Mouse (Mus musculus) MEL (cell line): ENCODE measurements around the gene Hlf. TPM values are rescaled to one million over a fixed set of nuclear protein-coding genes. Genes with fewer than 3 reads are reported as not detected.

Source experiments
- DNase-seq: peaks from one replicate; pipeline ENCODE4 v3.0.0; 2011; ENCODE audit warnings: low read depth, low spot score
- H3K27ac ChIP-seq: 2 replicates; pipeline ENCODE4 v1.5.1; 2012; ENCODE audit warnings: low read depth, mild to moderate bottlenecking, control low read depth, low read length, moderate library complexity; ENCODE audit not compliant: control insufficient read depth
- H3K27me3 ChIP-seq, 2 experiments: fragments of 150-350 bp in 1 of 2; sonication (generic) in 1 of 2; 2 replicates each; pipeline ENCODE4 v1.6.1; 2012; ENCODE audit warnings: low read length in 2 of 2, mild to moderate bottlenecking in 2 of 2, improper control_type of control experiment in 1 of 2, moderate library complexity in 1 of 2; ENCODE audit not compliant: insufficient read depth in 2 of 2, control insufficient read depth in 1 of 2
- H3K36me3 ChIP-seq, 2 experiments: 2 replicates each; pipeline ENCODE4 v1.6.1; 2012 to 2014; ENCODE audit warnings: low read length in 2 of 2, improper control_type of control experiment in 1 of 2, inconsistent platforms in 1 of 2, mild to moderate bottlenecking in 1 of 2; ENCODE audit not compliant: insufficient read depth in 2 of 2, control insufficient read depth in 1 of 2
- H3K4me1 ChIP-seq, 2 experiments: fragments of 150-350 bp in 1 of 2; sonication (generic) in 1 of 2; 2 replicates each; pipeline ENCODE4 v1.6.1; 2012; ENCODE audit warnings: low read length in 2 of 2, improper control_type of control experiment in 1 of 2, mild to moderate bottlenecking in 1 of 2; ENCODE audit not compliant: insufficient read depth in 2 of 2, control insufficient read depth in 1 of 2
- H3K4me3 ChIP-seq, 2 experiments: fragments of 150-350 bp in 1 of 2; sonication (generic) in 1 of 2; 2 replicates each; pipeline ENCODE4 v1.5.1; 2012; ENCODE audit warnings: low read depth in 2 of 2, low read length in 2 of 2, mild to moderate bottlenecking in 2 of 2, moderate library complexity in 2 of 2, control low read depth in 1 of 2, improper control_type of control experiment in 1 of 2; ENCODE audit not compliant: control insufficient read depth in 1 of 2, insufficient read depth in 1 of 2
- H3K79me2 ChIP-seq: 2 replicates; pipeline ENCODE4 v1.6.1; 2012; ENCODE audit warnings: mild to moderate bottlenecking, low read length, moderate library complexity; ENCODE audit not compliant: control insufficient read depth, poor library complexity, insufficient read depth
- H3K9ac ChIP-seq: 2 replicates; pipeline ENCODE4 v1.6.1; 2012; ENCODE audit warnings: low read depth, mild to moderate bottlenecking, control low read depth, low read length, moderate library complexity; ENCODE audit not compliant: control insufficient read depth, poor library complexity, severe bottlenecking
- H3K9me3 ChIP-seq: fragments of 150-350 bp; sonication (generic); replicated peaks from 2 replicates; pipeline ENCODE4 v1.6.1; 2012; ENCODE audit warnings: mild to moderate bottlenecking, low read length, improper control_type of control experiment, moderate library complexity; ENCODE audit not compliant: insufficient read depth
- CHD2 ChIP-seq: IDR thresholded peaks from 2 replicates; pipeline ENCODE4 v1.6.1; 2011; ENCODE audit warnings: low read length, improper control_type of control experiment
- CTCF ChIP-seq, 3 experiments: IDR thresholded peaks in 2 of 3; conservative IDR thresholded peaks in 1 of 3; 2 replicates each; pipeline ENCODE4 v1.5.1; 2011 to 2012; ENCODE audit warnings: low read length in 3 of 3, low read depth in 2 of 3, mild to moderate bottlenecking in 2 of 3, improper control_type of control experiment in 1 of 3, inconsistent platforms in 1 of 3, mixed read lengths in 1 of 3, moderate library complexity in 1 of 3; ENCODE audit not compliant: control insufficient read depth in 1 of 3, insufficient read depth in 1 of 3, poor library complexity in 1 of 3, severe bottlenecking in 1 of 3
- E2F4 ChIP-seq: IDR thresholded peaks from 2 replicates; pipeline ENCODE4 v1.6.1; 2011; ENCODE audit warnings: low read depth, low read length, improper control_type of control experiment, borderline replicate concordance
- EP300 ChIP-seq, 2 experiments: IDR thresholded peaks; 2 replicates each; pipeline ENCODE4 v1.6.1; 2011; ENCODE audit warnings: improper control_type of control experiment in 2 of 2, low read length in 2 of 2, low read depth in 1 of 2, mild to moderate bottlenecking in 1 of 2
- ETS1 ChIP-seq: IDR thresholded peaks from 2 replicates; pipeline ENCODE4 v1.6.1; 2012; ENCODE audit warnings: low read depth, mild to moderate bottlenecking, inconsistent platforms, low read length, improper control_type of control experiment, moderate library complexity
- GATA1 ChIP-seq: IDR thresholded peaks from 2 replicates; pipeline ENCODE4 v1.6.1; 2011; ENCODE audit warnings: low read depth, low read length, improper control_type of control experiment
- JUND ChIP-seq: IDR thresholded peaks from 2 replicates; pipeline ENCODE4 v1.6.1; 2011; ENCODE audit warnings: low read depth, mild to moderate bottlenecking, improper control_type of control experiment, low read length
- KAT2A ChIP-seq: conservative IDR thresholded peaks from 2 replicates; pipeline ENCODE4 v1.6.1; 2012; ENCODE audit warnings: low read depth, low read length, improper control_type of control experiment, inconsistent platforms
- MAFK ChIP-seq: IDR thresholded peaks from 2 replicates; pipeline ENCODE4 v1.6.1; 2011; ENCODE audit warnings: low read depth, mild to moderate bottlenecking, low read length, improper control_type of control experiment, borderline replicate concordance
- MAX ChIP-seq: IDR thresholded peaks from 2 replicates; pipeline ENCODE4 v1.6.1; 2011; ENCODE audit warnings: low read length, improper control_type of control experiment
- NELFE ChIP-seq: IDR thresholded peaks from 2 replicates; pipeline ENCODE4 v1.6.1; 2011; ENCODE audit warnings: low read depth, low read length, improper control_type of control experiment
- POLR2A ChIP-seq, 2 experiments: IDR thresholded peaks; 2 replicates each; pipeline ENCODE4 v1.6.1; 2011 to 2012; ENCODE audit warnings: low read length in 2 of 2, mild to moderate bottlenecking in 2 of 2, control low read depth in 1 of 2, improper control_type of control experiment in 1 of 2, low read depth in 1 of 2, moderate library complexity in 1 of 2; ENCODE audit not compliant: control insufficient read depth in 1 of 2, insufficient read depth in 1 of 2, poor library complexity in 1 of 2
- POLR2AphosphoS5 ChIP-seq: IDR thresholded peaks from 2 replicates; pipeline ENCODE4 v1.6.1; 2012; ENCODE audit warnings: low read depth, borderline replicate concordance, mild to moderate bottlenecking, inconsistent platforms, low read length, moderate library complexity, mixed read lengths
- RAD21 ChIP-seq: IDR thresholded peaks from 2 replicates; pipeline ENCODE4 v1.6.1; 2011; ENCODE audit warnings: mild to moderate bottlenecking, low read depth, low read length, improper control_type of control experiment
- RCOR1 ChIP-seq: IDR thresholded peaks from 2 replicates; pipeline ENCODE4 v1.6.1; 2012; ENCODE audit warnings: low read depth, mild to moderate bottlenecking, inconsistent platforms, low read length, improper control_type of control experiment
- SIN3A ChIP-seq: IDR thresholded peaks from 2 replicates; pipeline ENCODE4 v1.6.1; 2012; ENCODE audit warnings: low read length, improper control_type of control experiment, inconsistent platforms
- TAL1 ChIP-seq: IDR thresholded peaks from 2 replicates; pipeline ENCODE4 v1.6.1; 2012; ENCODE audit warnings: mild to moderate bottlenecking, inconsistent platforms, low read length, moderate library complexity, mixed read lengths
- TBP ChIP-seq: IDR thresholded peaks from 2 replicates; pipeline ENCODE4 v1.8.0; 2011; ENCODE audit warnings: low read depth, low read length, improper control_type of control experiment
- TCF12 ChIP-seq: IDR thresholded peaks from 2 replicates; pipeline ENCODE4 v1.6.1; 2014; ENCODE audit warnings: low read depth, mild to moderate bottlenecking, inconsistent platforms, low read length, improper control_type of control experiment, moderate library complexity
- UBTF ChIP-seq: IDR thresholded peaks from 2 replicates; pipeline ENCODE4 v1.6.1; 2012; ENCODE audit warnings: low read depth, mild to moderate bottlenecking, inconsistent platforms, low read length, improper control_type of control experiment, moderate library complexity, borderline replicate concordance; ENCODE audit not compliant: insufficient read depth
- USF1 ChIP-seq: IDR thresholded peaks from 2 replicates; pipeline ENCODE4 v1.6.1; 2014; ENCODE audit warnings: low read depth, mild to moderate bottlenecking, inconsistent platforms, low read length, improper control_type of control experiment, moderate library complexity
- ZKSCAN1 ChIP-seq: IDR thresholded peaks from 2 replicates; pipeline ENCODE4 v1.6.1; 2012; ENCODE audit warnings: low read depth, mild to moderate bottlenecking, inconsistent platforms, low read length, improper control_type of control experiment, moderate library complexity
- polyA plus RNA-seq, 2 experiments: library from polyadenylated mRNA; stranded (reverse) in 1 of 2; unstranded in 1 of 2; fragments of >175 nt in 1 of 2; fragments of >200 nt in 1 of 2; gene quantifications; 2 replicates each; pipeline versions ENCODE4 v1.2.1 to v1.2.4; 2012; ENCODE audit warnings: low replicate concordance in 2 of 2, low read depth in 1 of 2; ENCODE audit not compliant: insufficient read length in 2 of 2, insufficient read depth in 1 of 2, missing spikeins in 1 of 2
- total RNA-seq: library from RNA; depleted of rRNA; stranded (reverse); fragments of 300-350 nt; gene quantifications from 2 replicates; pipeline ENCODE4 v1.2.3, GENCODE M21; 2012

The Hlf gene
- total and polyA plus RNA-seq, 3 experiments, result 0.42 to 1.5 TPM; not detected in 1

DNA sequence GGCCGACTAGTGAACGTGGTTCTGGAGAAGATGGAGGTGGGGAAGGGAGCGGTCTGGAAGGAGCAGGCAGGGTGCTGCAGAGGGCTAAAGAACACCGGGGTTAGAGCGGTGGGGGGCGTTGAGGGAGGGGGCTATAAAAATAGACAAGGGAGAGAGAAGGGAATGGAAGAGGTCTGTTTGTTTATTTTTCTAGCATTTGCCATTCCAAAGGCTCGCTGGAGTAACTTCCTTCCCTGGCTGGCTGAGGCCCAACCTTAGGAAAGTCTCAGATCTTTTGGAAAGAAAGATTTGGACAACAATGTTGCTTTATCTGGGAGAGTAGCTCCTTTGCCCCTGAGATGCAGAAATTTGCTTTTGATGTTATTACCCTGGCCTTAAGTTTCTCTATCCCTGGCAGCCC lies 21.6 kb downstream of the Hlf start:
- Histone ChIP-seq H3K4me3 (no peak overlapping the region), H3K4me1 (no peaks in the 10 kb centered on the region), H3K27ac (no peak overlapping the region), H3K9ac (no peak overlapping the region), H3K36me3 (no peaks in the 10 kb centered on the region), H3K79me2 (no peaks in the 10 kb centered on the region), H3K9me3 (no peaks in the 10 kb centered on the region), H3K27me3 (no peaks in the 10 kb centered on the region)
- DNase-seq, result no peak
- TF ChIP-seq TAL1, result no peak
- TF ChIP-seq NELFE, result no peak
- no peak for TF ChIP-seq TCF12
- TF ChIP-seq RAD21, result no peak
- TF ChIP-seq RCOR1, result no peak
- TF ChIP-seq GATA1, result no peak
- TF ChIP-seq POLR2A (IDR thresholded peaks at IDR 0.05; ENCODE audit: control insufficient read depth in 1 of 2, insufficient read depth in 1 of 2, low read depth in 1 of 2, low read length in 2 of 2, poor library complexity in 1 of 2), result no peak
- no peak for TF ChIP-seq EP300 (IDR thresholded peaks at IDR 0.05; ENCODE audit: low read depth in 1 of 2, low read length in 2 of 2)

DNA sequence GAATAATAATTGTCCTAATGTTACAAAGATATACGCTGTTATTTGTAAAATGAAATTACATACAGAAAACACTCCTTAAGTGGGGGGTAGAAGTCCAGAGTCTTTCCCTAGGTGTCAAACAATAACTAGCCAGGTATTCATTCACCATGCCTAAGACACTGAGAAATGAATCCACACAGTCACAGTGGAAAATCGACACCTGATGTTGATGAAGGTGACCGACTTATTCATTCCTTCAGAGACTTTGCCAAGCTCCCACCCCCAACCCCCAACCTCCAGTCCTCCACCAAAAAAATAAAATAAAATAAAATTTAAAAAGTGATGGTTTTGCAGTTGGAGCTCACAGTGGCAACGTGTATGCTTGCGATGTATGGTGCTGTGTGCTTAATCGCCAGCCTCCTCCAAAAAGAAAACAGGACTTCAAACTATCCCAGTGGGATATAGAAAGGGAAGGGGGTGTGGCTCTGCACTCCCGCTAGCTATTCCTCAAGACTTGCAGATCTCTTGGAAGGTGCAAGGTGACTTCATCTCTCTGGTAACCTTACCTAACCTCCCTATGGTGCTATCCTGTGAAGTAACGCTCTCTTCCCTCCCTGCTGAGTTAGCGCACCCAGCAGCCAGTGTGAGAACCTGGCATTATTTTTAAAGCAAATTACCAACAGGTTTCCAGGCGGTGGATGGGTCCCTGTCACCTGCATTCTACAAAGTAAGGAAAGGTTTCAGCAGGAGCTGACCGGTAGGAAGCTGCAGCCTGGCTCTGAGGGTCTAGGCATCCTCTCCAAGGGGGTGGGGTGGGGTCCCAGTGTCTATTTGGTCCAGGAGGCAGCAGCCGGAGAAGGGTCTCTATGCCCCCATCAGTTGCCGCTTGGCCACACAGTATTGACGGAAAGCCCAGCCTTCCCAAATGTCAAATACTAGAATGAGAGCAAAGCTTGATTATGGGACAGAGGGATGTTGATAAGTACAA lies 22.5 kb downstream of the Hlf start:
- Histone ChIP-seq H3K4me3 (no peak overlapping the region), H3K27me3 (no peaks in the 10 kb centered on the region), H3K79me2 (no peaks in the 10 kb centered on the region), H3K27ac (no peak overlapping the region), H3K9me3 (no peaks in the 10 kb centered on the region), H3K4me1 (no peaks in the 10 kb centered on the region), H3K9ac (no peak overlapping the region), H3K36me3 (no peaks in the 10 kb centered on the region)
- TF ChIP-seq CHD2, result no peak
- no peak for TF ChIP-seq E2F4
- no peak for TF ChIP-seq JUND
- no peak for TF ChIP-seq MAX
- TF ChIP-seq ETS1, result no peak
- TF ChIP-seq USF1, result no peak
- no peak for TF ChIP-seq RCOR1
- no peak for TF ChIP-seq CTCF (IDR thresholded peaks at IDR 0.05 in 2 of 3, conservative IDR thresholded peaks at IDR 0.05 in 1 of 3; ENCODE audit: control insufficient read depth in 1 of 3, insufficient read depth in 1 of 3, low read depth in 2 of 3, low read length in 3 of 3, poor library complexity in 1 of 3, severe bottlenecking in 1 of 3)
- TF ChIP-seq POLR2AphosphoS5, result no peak
- no peak for TF ChIP-seq TCF12
- no peak for TF ChIP-seq UBTF
- TF ChIP-seq SIN3A, result no peak
- no peak for TF ChIP-seq EP300 (IDR thresholded peaks at IDR 0.05; ENCODE audit: low read depth in 1 of 2, low read length in 2 of 2)
- TF ChIP-seq MAFK, result no peak
- TF ChIP-seq TAL1, result no peak
- TF ChIP-seq RAD21, result no peak
- TF ChIP-seq TBP, result no peak
- TF ChIP-seq KAT2A, result no peak
- TF ChIP-seq ZKSCAN1, result no peak
- no peak for DNase-seq
